Mouse (Mus musculus): ENCODE measurements around the gene Fbln7.

GRCm38 (mm10) chr2:128872256-128872655, 9.5 kb downstream of the Fbln7 start:
- TF ChIP-seq E2F4 (IDR thresholded peaks at IDR 0.05; ENCODE audit: insufficient read depth) (no peak), CEBPB (IDR thresholded peaks at IDR 0.05; ENCODE audit: insufficient read depth, poor library complexity, severe bottlenecking) (no peak), POLR2AphosphoS2 (IDR thresholded peaks at IDR 0.05; ENCODE audit: insufficient read length, low read depth) (no peak)
